ENCODE assay signal across 20 mouse cellular contexts in genomic region chr9:55348664-55349063, GRCm38 (mm10). TPM values are rescaled to one million over a fixed set of nuclear protein-coding genes. Genes with fewer than 3 reads are reported as not detected.
"Had no signal": no experiment of that assay in that cellular context is flagged by ENCODE, and none has a peak within 500 bp of the region (broad histone marks: within the 10 kb centered on the region; RNA-seq: fewer than 3 reads in every experiment).

No protein-coding gene starts in this region.

- H3K4me2 ChIP-seq: lung, embryonic 14.5 days; midbrain, embryonic 12.5 days; neural tube, embryonic 13.5 days; neural tube, embryonic 15.5 days had no signal

- H3K27ac ChIP-seq: midbrain, embryonic 10.5 days; midbrain, embryonic 12.5 days; neural tube, embryonic 13.5 days; neural tube, embryonic 15.5 days had no signal

- DNase-seq: lung, adult 18-20 months; lung, embryonic 14.5 days; lung, postnatal 10 days; lung, postnatal 4 days; midbrain, embryonic 14.5 days; right cerebral cortex, adult 18-20 months; right cerebral cortex, postnatal 25 days; spleen, adult 18-20 months; thymus, adult 18-20 months; thymus, postnatal 14 days; thymus, postnatal 36 days had no signal

- H3K36me3 ChIP-seq: midbrain, embryonic 10.5 days; midbrain, embryonic 12.5 days; neural tube, embryonic 13.5 days; neural tube, embryonic 15.5 days had no signal

- H3K9me3 ChIP-seq: midbrain, embryonic 10.5 days; midbrain, embryonic 12.5 days; neural tube, embryonic 13.5 days; neural tube, embryonic 15.5 days had no signal

- H3K9ac ChIP-seq: lung, embryonic 14.5 days; midbrain, embryonic 12.5 days; neural tube, embryonic 13.5 days; neural tube, embryonic 15.5 days had no signal

- ATAC-seq: midbrain, embryonic 16.5 days had no signal

- H3K27me3 ChIP-seq: midbrain, embryonic 12.5 days; neural tube, embryonic 13.5 days; neural tube, embryonic 15.5 days had no signal

- H3K4me3 ChIP-seq: midbrain, embryonic 10.5 days; midbrain, embryonic 12.5 days; myocyte; neural tube, embryonic 13.5 days; neural tube, embryonic 15.5 days had no signal

- H3K4me1 ChIP-seq: midbrain, embryonic 10.5 days; midbrain, embryonic 12.5 days; neural tube, embryonic 13.5 days; neural tube, embryonic 15.5 days had no signal

RNA-seq across cellular contexts. Expression of gene Tmem266, which starts 22.0 kb away (rescaled TPM):
- total RNA-seq: megakaryocyte, adult 5-6 weeks; megakaryocyte-erythroid progenitor cell, adult 5-6 weeks had no signal
- polyA plus RNA-seq: myocyte; thymus, postnatal 0 days had no signal

RNA-seq across cellular contexts. Expression of gene Nrg4, which starts 22.0 kb away (rescaled TPM):
- total RNA-seq: megakaryocyte-erythroid progenitor cell, adult 5-6 weeks had no signal
